Mouse (Mus musculus) C2C12 (cell line): ENCODE results near the gene Pla2g4a. TPM values are rescaled to one million over a fixed set of nuclear protein-coding genes. Genes with fewer than 3 reads are reported as not detected.
A peak's percentile ranks its signal among the peaks of the same experiment; 100 is the strongest.

Source experiments
- H3K27me3 ChIP-seq: one replicate; pipeline ENCODE4 v1.6.1; 2011; ENCODE audit not compliant: control insufficient read depth, insufficient read depth, insufficient read length
- H3K36me3 ChIP-seq: one replicate; pipeline ENCODE4 v1.6.1; 2011; ENCODE audit not compliant: control insufficient read depth, insufficient read depth
- H3K4me3 ChIP-seq: one replicate; pipeline ENCODE4 v1.5.1; 2011; ENCODE audit warnings: mild to moderate bottlenecking, control low read depth; ENCODE audit not compliant: poor library complexity, insufficient read depth, severe bottlenecking
- H3K79me2 ChIP-seq: one replicate; pipeline ENCODE4 v1.6.1; 2011; ENCODE audit not compliant: control insufficient read depth, insufficient read depth
- H3K79me3 ChIP-seq: one replicate; pipeline ENCODE4 v1.6.1; 2011; ENCODE audit warnings: low read depth, control low read depth
- H3ac ChIP-seq: one replicate; pipeline ENCODE3; 2011; ENCODE audit warnings: low read depth; ENCODE audit not compliant: control insufficient read depth, insufficient read length
- CEBPB ChIP-seq: IDR thresholded peaks from one replicate; pipeline ENCODE4 v1.6.1; 2011; ENCODE audit warnings: low read depth, mild to moderate bottlenecking, control low read depth, moderate library complexity
- CTCF ChIP-seq: IDR thresholded peaks from one replicate; pipeline ENCODE4 v1.5.1; 2011; ENCODE audit not compliant: control insufficient read depth, insufficient read depth, insufficient read length
- FOSL1 ChIP-seq: IDR thresholded peaks from one replicate; pipeline ENCODE4 v1.8.0; 2011; ENCODE audit warnings: mild to moderate bottlenecking, low read length; ENCODE audit not compliant: poor library complexity, insufficient read depth, severe bottlenecking
- MAX ChIP-seq: IDR thresholded peaks from one replicate; pipeline ENCODE4 v1.6.1; 2011; ENCODE audit warnings: mild to moderate bottlenecking, control low read depth
- MYOD1 ChIP-seq: IDR thresholded peaks from one replicate; pipeline ENCODE4 v1.6.1; 2011; ENCODE audit warnings: low read depth; ENCODE audit not compliant: control insufficient read depth, insufficient read length
- MYOG ChIP-seq: IDR thresholded peaks from one replicate; pipeline ENCODE4 v1.6.1; 2011; ENCODE audit not compliant: control insufficient read depth, insufficient read length; ENCODE audit errors: extremely low read depth
- USF1 ChIP-seq: IDR thresholded peaks from one replicate; pipeline ENCODE4 v1.6.1; 2011; ENCODE audit warnings: low read depth, mild to moderate bottlenecking, control low read depth, moderate library complexity
- polyA plus RNA-seq: library from polyadenylated mRNA; unstranded; fragments of >200 nt; fragmentation: generic; extraction: Trizol; gene quantifications from one replicate; pipeline ENCODE4 v1.2.1, GENCODE M21; 2012; ENCODE audit warnings: missing spikeins

Gene Pla2g4a
- polyA plus RNA-seq, 1 experiment, result 7.0 TPM

DNA sequence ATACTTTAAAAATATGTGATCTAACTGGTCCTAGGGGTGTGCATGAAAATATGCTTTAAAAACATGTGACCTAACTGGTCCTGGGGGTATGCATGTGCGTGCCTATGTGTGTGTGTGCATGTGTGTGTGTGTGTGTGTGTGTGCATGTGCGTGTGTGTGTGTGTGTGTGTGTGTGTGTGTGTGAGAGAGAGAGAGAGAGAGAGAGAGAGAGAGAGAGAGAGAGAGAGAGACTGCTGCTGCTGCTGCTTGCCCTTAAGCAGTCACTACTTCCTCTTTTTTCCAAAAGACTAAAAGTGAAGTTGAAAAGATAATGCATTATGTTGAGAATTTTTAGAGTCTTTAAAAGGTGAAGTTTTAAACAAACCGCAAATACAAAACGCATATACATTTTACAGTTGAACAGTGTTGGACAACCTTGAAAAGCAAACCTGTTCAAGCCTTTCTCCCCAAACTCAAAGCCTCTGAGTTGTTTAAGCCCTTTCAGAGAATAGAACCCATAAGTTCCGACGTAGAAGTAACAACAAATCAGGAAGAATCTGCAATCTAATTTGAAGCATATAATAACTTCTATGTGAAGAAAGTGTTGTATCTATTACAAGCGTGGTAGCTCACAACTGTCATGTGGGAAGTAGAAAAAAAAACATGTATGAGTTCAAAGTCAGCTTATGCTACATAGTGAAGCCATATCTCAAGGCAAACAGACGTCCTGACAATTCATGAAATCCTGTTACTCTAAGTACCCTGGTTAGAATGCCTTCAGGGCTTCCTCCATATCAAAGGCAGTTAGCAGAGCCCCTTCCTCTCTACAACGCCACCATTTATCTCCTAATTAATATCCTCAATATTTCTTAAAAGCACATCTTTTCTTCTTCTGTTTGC is 574 bp upstream of the Pla2g4a start:
- no peak for TF ChIP-seq FOSL1
- TF ChIP-seq MYOG, result no peak
- no peak for TF ChIP-seq USF1
- no peak for TF ChIP-seq CEBPB
- TF ChIP-seq CTCF, result no peak
- no peak for TF ChIP-seq MYOD1
- TF ChIP-seq MAX, result no peak
- no peak overlapping the region for H3K4me3 ChIP-seq

GRCm38 (mm10) chr1:149960251-149960650 is 839 bp downstream of the Pla2g4a start:
- H3K4me3 ChIP-seq, result peak overlapping the region; percentile 28
- H3K79me3 ChIP-seq, result peaks cover 3% of the 10 kb centered on the region

More for the DNA sequence above, 574 bp upstream of the Pla2g4a start:
- no peaks in the 10 kb centered on the region for H3K79me2 ChIP-seq
- H3K36me3 ChIP-seq, result no peaks in the 10 kb centered on the region
- H3K79me3 ChIP-seq, result peaks cover 3% of the 10 kb centered on the region
- H3ac ChIP-seq, result no peak overlapping the region
- no peaks in the 10 kb centered on the region for H3K27me3 ChIP-seq

DNA sequence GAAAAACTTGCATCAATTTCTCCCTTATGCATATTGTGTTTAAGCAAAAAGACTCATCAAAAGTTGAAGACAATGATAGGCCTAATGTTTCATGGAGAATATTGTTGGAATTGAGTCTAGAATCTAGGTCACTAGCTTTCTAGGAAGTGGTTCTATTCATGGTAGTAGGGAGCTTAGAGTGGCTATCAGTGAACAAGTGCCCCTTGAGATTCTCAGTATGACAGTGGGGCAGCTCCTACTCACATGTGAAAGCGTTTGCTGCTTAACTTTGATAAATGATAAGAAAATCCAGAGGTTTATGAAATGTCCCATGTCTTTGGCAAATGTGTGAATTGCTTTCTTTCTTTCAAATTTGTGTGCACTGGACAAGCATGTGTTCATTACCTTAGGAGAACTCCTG is 2.0 kb downstream of the Pla2g4a start:
- Histone ChIP-seq H3K4me3 (no peak overlapping the region), H3ac (no peak overlapping the region), H3K27me3 (no peaks in the 10 kb centered on the region), H3K79me3 (peaks cover 3% of the 10 kb centered on the region), H3K79me2 (peaks cover 5% of the 10 kb centered on the region), H3K36me3 (no peaks in the 10 kb centered on the region)
- no peak for TF ChIP-seq MYOG
- TF ChIP-seq CEBPB, result no peak
- no peak for TF ChIP-seq CTCF
- no peak for TF ChIP-seq MYOD1
- TF ChIP-seq USF1, result no peak
- TF ChIP-seq MAX, result no peak
- no peak for TF ChIP-seq FOSL1

More at GRCm38 (mm10) chr1:149960251-149960650, 839 bp downstream of the Pla2g4a start:
- no peak for TF ChIP-seq MYOG
- peaks cover 5% of the 10 kb centered on the region for H3K79me2 ChIP-seq
- H3K27me3 ChIP-seq, result no peaks in the 10 kb centered on the region
- no peaks in the 10 kb centered on the region for H3K36me3 ChIP-seq
- H3ac ChIP-seq, result peak overlapping the region; percentile 18

DNA sequence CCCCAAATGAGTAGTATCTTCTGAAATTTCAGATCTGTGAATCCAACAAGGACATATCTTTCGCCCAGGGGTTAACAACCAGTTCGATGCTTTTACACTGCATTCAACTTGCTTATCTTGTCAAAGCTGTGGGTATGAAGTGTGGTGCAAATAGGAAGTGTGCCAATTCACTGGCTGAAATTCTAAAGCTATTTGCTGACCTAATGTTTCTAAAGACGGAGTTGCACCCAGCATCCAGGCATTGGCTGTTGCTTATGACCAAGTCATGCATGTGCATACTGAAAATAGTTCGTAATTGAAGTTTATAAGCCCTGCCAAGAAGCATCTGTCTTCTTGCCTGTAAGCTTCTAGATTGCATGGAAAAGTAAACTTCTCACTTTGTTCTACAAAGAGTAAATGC is 5.6 kb downstream of the Pla2g4a start:
- Histone ChIP-seq H3K36me3 (no peaks in the 10 kb centered on the region), H3K27me3 (no peaks in the 10 kb centered on the region), H3K4me3 (no peak overlapping the region), H3ac (no peak overlapping the region), H3K79me3 (peaks cover 3% of the 10 kb centered on the region), H3K79me2 (peaks cover 10% of the 10 kb centered on the region)
- TF ChIP-seq USF1 (no peak), MYOG (no peak), CEBPB (no peak), MAX (no peak), CTCF (no peak), FOSL1 (no peak), MYOD1 (no peak)

GRCm38 (mm10) chr1:149954026-149954425 is 7.1 kb downstream of the Pla2g4a start:
- Histone ChIP-seq H3ac (no peak overlapping the region), H3K4me3 (no peak overlapping the region), H3K79me3 (peaks cover 1% of the 10 kb centered on the region), H3K27me3 (no peaks in the 10 kb centered on the region), H3K79me2 (peaks cover 14% of the 10 kb centered on the region), H3K36me3 (no peaks in the 10 kb centered on the region)
- no peak for TF ChIP-seq MYOD1
- TF ChIP-seq CEBPB, result no peak
- TF ChIP-seq USF1, result no peak
- no peak for TF ChIP-seq FOSL1
- no peak for TF ChIP-seq CTCF
- no peak for TF ChIP-seq MYOG

DNA sequence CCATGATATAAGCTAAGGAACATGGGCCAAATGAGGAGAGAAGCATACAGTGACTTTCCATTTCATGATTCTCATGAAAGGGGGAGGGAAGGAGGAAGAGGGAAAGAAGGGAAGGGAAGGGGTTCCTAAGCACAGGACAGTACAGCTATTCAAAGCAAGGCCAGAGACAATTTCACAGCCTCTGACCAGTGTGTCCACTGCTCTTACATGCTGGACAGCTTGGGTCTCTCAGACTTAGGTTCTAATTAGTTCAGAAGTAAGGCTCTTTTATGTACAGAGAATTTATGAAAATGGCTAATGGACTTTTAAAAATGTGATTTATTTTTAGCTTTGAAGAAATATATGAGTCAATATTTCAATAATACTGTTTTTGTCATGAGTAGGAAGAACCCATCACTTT is 9.0 kb downstream of the Pla2g4a start:
- Histone ChIP-seq H3K27me3 (no peaks in the 10 kb centered on the region), H3ac (no peak overlapping the region), H3K36me3 (no peaks in the 10 kb centered on the region), H3K4me3 (no peak overlapping the region), H3K79me2 (peaks cover 14% of the 10 kb centered on the region), H3K79me3 (no peaks in the 10 kb centered on the region)
- TF ChIP-seq FOSL1 (no peak), MYOG (no peak), MAX (no peak), MYOD1 (no peak), USF1 (no peak), CEBPB (no peak), CTCF (no peak)
